Mouse (Mus musculus): ENCODE data around the gene Psma7. TPM values are rescaled to one million over a fixed set of nuclear protein-coding genes. Genes with fewer than 3 reads are reported as not detected.
A peak's percentile ranks its signal among the peaks of the same experiment; 100 is the strongest.

The Psma7 gene
- total RNA-seq, 2 experiments from 2014 or later: 117 to 131 TPM

- intact Hi-C loops (cut with DNase I): no loop called here
- no peak for DNase-seq
These were observed 5.9 kb upstream of the Psma7 start for GRCm38 (mm10) chr2:180047980-180048635.

GRCm38 (mm10) chr2:180047580-180047979, 5.3 kb upstream of the Psma7 start:
- intact Hi-C loops (cut with DNase I): no loop called here
- no peak for DNase-seq

GRCm38 (mm10) chr2:180045283-180045682, 3.0 kb upstream of the Psma7 start:
- intact Hi-C loops (cut with DNase I): no loop called here
- no peak for DNase-seq

GRCm38 (mm10) chr2:180042858-180043515, 754 bp upstream of the Psma7 start:
- peak; percentile 15 to 32 for DNase-seq
- intact Hi-C loops (cut with DNase I): loop anchor here (5.0 kb wide), 1 partner anchor 66 kb away; the partner anchor contains the start of gene Taf4

- intact Hi-C loops (cut with DNase I): loop anchor here (5.0 kb wide), 1 partner anchor 64 kb away; the partner anchor contains the start of gene Taf4
- DNase-seq: peak in 1 of 2 experiments; percentile 27
These were observed 517 bp downstream of the Psma7 start for GRCm38 (mm10) chr2:180041577-180042255.

GRCm38 (mm10) chr2:180040406-180040805, 1.8 kb downstream of the Psma7 start:
- intact Hi-C loops (cut with DNase I): loop anchor here (5.0 kb wide), 1 partner anchor 63 kb away; the partner anchor contains the start of gene Taf4
- DNase-seq: no peak

GRCm38 (mm10) chr2:180034753-180035152, 7.5 kb downstream of the Psma7 start:
- intact Hi-C loops (cut with DNase I): no loop called here
- DNase-seq: no peak

GRCm38 (mm10) chr2:180033956-180034355, 8.3 kb downstream of the Psma7 start:
- intact Hi-C loops (cut with DNase I): no loop called here

GRCm38 (mm10) chr2:180032925-180033324, 9.3 kb downstream of the Psma7 start:
- intact Hi-C loops (cut with DNase I): no loop called here
- no peak for DNase-seq

More at GRCm38 (mm10) chr2:180033956-180034355, 8.3 kb downstream of the Psma7 start:
- DNase-seq: no peak

- DNase-seq: no peak
- intact Hi-C loops (cut with DNase I): no loop called here
These were observed 11.0 kb downstream of the Psma7 start for GRCm38 (mm10) chr2:180031270-180031669.

- no peak for DNase-seq
- intact Hi-C loops (cut with DNase I): no loop called here
These were observed 14.5 kb downstream of the Psma7 start for GRCm38 (mm10) chr2:180027768-180028167.

- no peak for DNase-seq
- intact Hi-C loops (cut with DNase I): loop anchor here (2.0 kb wide), 1 partner anchor 49 kb away; the partner anchor contains the start of gene Taf4
These were observed 16.4 kb downstream of the Psma7 start for GRCm38 (mm10) chr2:180025861-180026200.

GRCm38 (mm10) chr2:180025135-180025860, 16.9 kb downstream of the Psma7 start:
- intact Hi-C loops (cut with DNase I): loop anchor here (2.0 kb wide), 1 partner anchor 48 kb away; the partner anchor contains the start of gene Taf4
- DNase-seq: peak in 1 of 2 experiments; percentile 23

- peak; percentile 98 for DNase-seq
- intact Hi-C loops (cut with DNase I): loop anchor here (2.0 kb wide), 1 partner anchor 48 kb away; the partner anchor contains the start of gene Taf4
These were observed 17.7 kb downstream of the Psma7 start, which contains the start of gene Lsm14b for GRCm38 (mm10) chr2:180024401-180025098. Lsm14b (plus strand) TSS chr2:180024987.

GRCm38 (mm10) chr2:180022751-180023150, 19.5 kb downstream of the Psma7 start:
- DNase-seq: no peak
- intact Hi-C loops (cut with DNase I): no loop called here

GRCm38 (mm10) chr2:180020919-180021318, 21.3 kb downstream of the Psma7 start:
- no peak for DNase-seq
- intact Hi-C loops (cut with DNase I): no loop called here

- no peak for DNase-seq
- intact Hi-C loops (cut with DNase I): no loop called here
These were observed 22.1 kb downstream of the Psma7 start for GRCm38 (mm10) chr2:180020091-180020661.

GRCm38 (mm10) chr2:180018573-180018972, 23.7 kb downstream of the Psma7 start:
- intact Hi-C loops (cut with DNase I): no loop called here
- DNase-seq: no peak

- intact Hi-C loops (cut with DNase I): no loop called here
- DNase-seq: no peak
These were observed 24.6 kb downstream of the Psma7 start for GRCm38 (mm10) chr2:180017632-180018031.

Data from gastrocnemius, postnatal 36 days (tissue).